Mouse (Mus musculus): ENCODE data around the gene Rsph1. TPM values are rescaled to one million over a fixed set of nuclear protein-coding genes. Genes with fewer than 3 reads are reported as not detected.

The Rsph1 gene
- total and polyA plus RNA-seq, 2 experiments = not detected

GRCm38 (mm10) chr17:31282687-31283053 is 5.5 kb upstream of the Rsph1 start:
- H3K36me3 ChIP-seq (ENCODE audit: control insufficient read depth, insufficient read depth, low read length) = no peaks in the 10 kb centered on the region
- 47% methylated on average over 7 of the region's 7 CpGs for WGBS
- 0 out of 2 replicates have a peak, but pooled peaks cover 2% of the 10 kb centered on the region for H3K27me3 ChIP-seq (ENCODE audit: control insufficient read depth, insufficient read depth, low read length)
- H3K79me2 ChIP-seq (ENCODE audit: control insufficient read depth, insufficient read depth, low read length) = no peaks in the 10 kb centered on the region
- no peak for TF ChIP-seq POLR2A (IDR thresholded peaks at IDR 0.05; ENCODE audit: extremely low read depth, insufficient read depth, low read length)
- TF ChIP-seq CTCF (IDR thresholded peaks at IDR 0.05; ENCODE audit: low read depth, low read length) = no peak
- H3K4me1 ChIP-seq (ENCODE audit: control insufficient read depth, insufficient read depth, low read length) = no peaks in the 10 kb centered on the region
- no peak overlapping the region for H3K27ac ChIP-seq (replicated peaks; ENCODE audit: insufficient read depth, low read depth, low read length)
- DNase-seq (ENCODE audit: extremely low read depth, low read depth, low spot score) = no peak
- H3K9ac ChIP-seq (ENCODE audit: low read depth, low read length) = no peak overlapping the region
- H3K4me3 ChIP-seq (ENCODE audit: insufficient read depth, low read depth, low read length) = no peak overlapping the region

- no peaks in the 10 kb centered on the region for H3K27me3 ChIP-seq (ENCODE audit: control insufficient read depth, insufficient read depth, low read length)
- no peak for DNase-seq (ENCODE audit: extremely low read depth, low read depth, low spot score)
- TF ChIP-seq POLR2A (IDR thresholded peaks at IDR 0.05; ENCODE audit: extremely low read depth, insufficient read depth, low read length) (no peak), CTCF (IDR thresholded peaks at IDR 0.05; ENCODE audit: low read depth, low read length) (no peak)
- WGBS = 51% methylated on average over 19 of the region's 19 CpGs
- H3K4me3 ChIP-seq (ENCODE audit: insufficient read depth, low read depth, low read length) = no peak overlapping the region
- H3K79me2 ChIP-seq (ENCODE audit: control insufficient read depth, insufficient read depth, low read length) = no peaks in the 10 kb centered on the region
- H3K36me3 ChIP-seq (ENCODE audit: control insufficient read depth, insufficient read depth, low read length) = no peaks in the 10 kb centered on the region
- no peak overlapping the region for H3K9ac ChIP-seq (ENCODE audit: low read depth, low read length)
- no peak overlapping the region for H3K27ac ChIP-seq (replicated peaks; ENCODE audit: insufficient read depth, low read depth, low read length)
- H3K4me1 ChIP-seq (ENCODE audit: control insufficient read depth, insufficient read depth, low read length) = no peaks in the 10 kb centered on the region
Measured at GRCm38 (mm10) chr17:31281830-31282686, 4.9 kb upstream of the Rsph1 start.

GRCm38 (mm10) chr17:31280269-31280668 is 3.1 kb upstream of the Rsph1 start:
- no peak for DNase-seq (ENCODE audit: extremely low read depth, low read depth, low spot score)
- no peak overlapping the region for H3K9ac ChIP-seq (ENCODE audit: low read depth, low read length)
- no peaks in the 10 kb centered on the region for H3K36me3 ChIP-seq (ENCODE audit: control insufficient read depth, insufficient read depth, low read length)
- no peak overlapping the region for H3K27ac ChIP-seq (replicated peaks; ENCODE audit: insufficient read depth, low read depth, low read length)
- H3K79me2 ChIP-seq (ENCODE audit: control insufficient read depth, insufficient read depth, low read length) = no peaks in the 10 kb centered on the region
- no peaks in the 10 kb centered on the region for H3K4me1 ChIP-seq (ENCODE audit: control insufficient read depth, insufficient read depth, low read length)
- H3K4me3 ChIP-seq (ENCODE audit: insufficient read depth, low read depth, low read length) = no peak overlapping the region
- TF ChIP-seq POLR2A (IDR thresholded peaks at IDR 0.05; ENCODE audit: extremely low read depth, insufficient read depth, low read length) (no peak), CTCF (IDR thresholded peaks at IDR 0.05; ENCODE audit: low read depth, low read length) (no peak)
- WGBS = 54% methylated on average over 6 of the region's 6 CpGs
- no peaks in the 10 kb centered on the region for H3K27me3 ChIP-seq (ENCODE audit: control insufficient read depth, insufficient read depth, low read length)

- no peak overlapping the region for H3K4me3 ChIP-seq (ENCODE audit: insufficient read depth, low read depth, low read length)
- no peak for TF ChIP-seq CTCF (IDR thresholded peaks at IDR 0.05; ENCODE audit: low read depth, low read length)
- TF ChIP-seq POLR2A (IDR thresholded peaks at IDR 0.05; ENCODE audit: extremely low read depth, insufficient read depth, low read length) = no peak
- H3K27me3 ChIP-seq (ENCODE audit: control insufficient read depth, insufficient read depth, low read length) = no peaks in the 10 kb centered on the region
- 85% methylated on average over 9 of the region's 9 CpGs for WGBS
- no peaks in the 10 kb centered on the region for H3K36me3 ChIP-seq (ENCODE audit: control insufficient read depth, insufficient read depth, low read length)
- no peak overlapping the region for H3K9ac ChIP-seq (ENCODE audit: low read depth, low read length)
- H3K27ac ChIP-seq (replicated peaks; ENCODE audit: insufficient read depth, low read depth, low read length) = no peak overlapping the region
- DNase-seq (ENCODE audit: extremely low read depth, low read depth, low spot score) = no peak
- H3K79me2 ChIP-seq (ENCODE audit: control insufficient read depth, insufficient read depth, low read length) = no peaks in the 10 kb centered on the region
- H3K4me1 ChIP-seq (ENCODE audit: control insufficient read depth, insufficient read depth, low read length) = no peaks in the 10 kb centered on the region
Measured at GRCm38 (mm10) chr17:31279541-31279940, 2.4 kb upstream of the Rsph1 start.

GRCm38 (mm10) chr17:31277931-31278330 is 748 bp upstream of the Rsph1 start:
- no peak overlapping the region for H3K4me3 ChIP-seq (ENCODE audit: insufficient read depth, low read depth, low read length)
- no peak for DNase-seq (ENCODE audit: extremely low read depth, low read depth, low spot score)
- H3K36me3 ChIP-seq (ENCODE audit: control insufficient read depth, insufficient read depth, low read length) = no peaks in the 10 kb centered on the region
- no peak overlapping the region for H3K27ac ChIP-seq (replicated peaks; ENCODE audit: insufficient read depth, low read depth, low read length)
- no peak for TF ChIP-seq POLR2A (IDR thresholded peaks at IDR 0.05; ENCODE audit: extremely low read depth, insufficient read depth, low read length)
- TF ChIP-seq CTCF (IDR thresholded peaks at IDR 0.05; ENCODE audit: low read depth, low read length) = no peak
- no peaks in the 10 kb centered on the region for H3K27me3 ChIP-seq (ENCODE audit: control insufficient read depth, insufficient read depth, low read length)
- no peak overlapping the region for H3K9ac ChIP-seq (ENCODE audit: low read depth, low read length)
- no peaks in the 10 kb centered on the region for H3K4me1 ChIP-seq (ENCODE audit: control insufficient read depth, insufficient read depth, low read length)
- H3K79me2 ChIP-seq (ENCODE audit: control insufficient read depth, insufficient read depth, low read length) = no peaks in the 10 kb centered on the region
- WGBS = 90% methylated on average over 4 of the region's 4 CpGs

Data from liver, adult 2 months (tissue).